Mouse (Mus musculus) thymus, postnatal 4 days (tissue): ENCODE measurements around the gene Fastkd2.
A peak's percentile ranks its signal among the peaks of the same experiment; 100 is the strongest.

Experiments used
- DNase-seq: peaks from one replicate; pipeline ENCODE4 v3.0.0; 2021

Fastkd2 gene

GRCm38 (mm10) chr1:63730240-63730771 lies at the start of gene Fastkd2, which contains the start of gene Mdh1b:
Fastkd2 (plus strand) TSS chr1:63730614.
Mdh1b (minus strand) TSS chr1:63730318.
- peak; percentile 84 for DNase-seq

- no peak for DNase-seq
Measured at GRCm38 (mm10) chr1:63686827-63687226, 43.6 kb upstream of the Fastkd2 start, which contains the start of gene Dytn. Dytn (minus strand) TSS chr1:63686927.

- no peak for DNase-seq
Measured at GRCm38 (mm10) chr1:63696861-63697260, 33.6 kb upstream of the Fastkd2 start.

GRCm38 (mm10) chr1:63705733-63706132 lies 24.7 kb upstream of the Fastkd2 start:
- DNase-seq: no peak

GRCm38 (mm10) chr1:63708876-63709275 lies 21.5 kb upstream of the Fastkd2 start:
- no peak for DNase-seq

- DNase-seq: no peak
Measured at GRCm38 (mm10) chr1:63720161-63720560, 10.3 kb upstream of the Fastkd2 start.

GRCm38 (mm10) chr1:63729796-63730195 lies 618 bp upstream of the Fastkd2 start:
- DNase-seq: peak; percentile 21

- no peak for DNase-seq
Measured at GRCm38 (mm10) chr1:63756005-63756404, 25.6 kb downstream of the Fastkd2 start.

- DNase-seq: peak; percentile 37
Measured at GRCm38 (mm10) chr1:63763212-63763694, 32.8 kb downstream of the Fastkd2 start.

GRCm38 (mm10) chr1:63763881-63764386 lies 33.5 kb downstream of the Fastkd2 start:
- no peak for DNase-seq

- DNase-seq: no peak
Measured at GRCm38 (mm10) chr1:63764395-63764794, 34.0 kb downstream of the Fastkd2 start.

GRCm38 (mm10) chr1:63768112-63768511 lies 37.7 kb downstream of the Fastkd2 start:
- DNase-seq: no peak

- DNase-seq: no peak
Measured at GRCm38 (mm10) chr1:63769167-63769566, 38.8 kb downstream of the Fastkd2 start, which contains the start of gene 4933402D24Rik. 4933402D24Rik (minus strand) TSS chr1:63769267.

GRCm38 (mm10) chr1:63770309-63770708 lies 39.9 kb downstream of the Fastkd2 start:
- no peak for DNase-seq

GRCm38 (mm10) chr1:63776396-63776795 lies 46.0 kb downstream of the Fastkd2 start:
- DNase-seq: no peak

- no peak for DNase-seq
Measured at GRCm38 (mm10) chr1:63776902-63777630, 46.7 kb downstream of the Fastkd2 start.

GRCm38 (mm10) chr1:63794326-63794725 lies 63.9 kb downstream of the Fastkd2 start:
- no peak for DNase-seq
